Mouse (Mus musculus): ENCODE data around the gene Sgsm3.
"Not testable (repeated sequence)": the region's sequence is repeated elsewhere in the genome, so short reads cannot be mapped to it uniquely, and the experiment has no call there.

Sgsm3 gene

GRCm38 (mm10) chr15:80977620-80978334 is at the start of gene Sgsm3:
Gene Sgsm3 (plus strand): TSS chr15:80977765.
- peak; percentile 88 for DNase-seq (ENCODE audit: low spot score)

- DNase-seq (ENCODE audit: low spot score), result no peak
Observed at GRCm38 (mm10) chr15:80928811-80929355, 48.7 kb upstream of the Sgsm3 start.

- no peak for DNase-seq (ENCODE audit: low spot score)
Observed at GRCm38 (mm10) chr15:80930048-80930571, 47.5 kb upstream of the Sgsm3 start.

DNA sequence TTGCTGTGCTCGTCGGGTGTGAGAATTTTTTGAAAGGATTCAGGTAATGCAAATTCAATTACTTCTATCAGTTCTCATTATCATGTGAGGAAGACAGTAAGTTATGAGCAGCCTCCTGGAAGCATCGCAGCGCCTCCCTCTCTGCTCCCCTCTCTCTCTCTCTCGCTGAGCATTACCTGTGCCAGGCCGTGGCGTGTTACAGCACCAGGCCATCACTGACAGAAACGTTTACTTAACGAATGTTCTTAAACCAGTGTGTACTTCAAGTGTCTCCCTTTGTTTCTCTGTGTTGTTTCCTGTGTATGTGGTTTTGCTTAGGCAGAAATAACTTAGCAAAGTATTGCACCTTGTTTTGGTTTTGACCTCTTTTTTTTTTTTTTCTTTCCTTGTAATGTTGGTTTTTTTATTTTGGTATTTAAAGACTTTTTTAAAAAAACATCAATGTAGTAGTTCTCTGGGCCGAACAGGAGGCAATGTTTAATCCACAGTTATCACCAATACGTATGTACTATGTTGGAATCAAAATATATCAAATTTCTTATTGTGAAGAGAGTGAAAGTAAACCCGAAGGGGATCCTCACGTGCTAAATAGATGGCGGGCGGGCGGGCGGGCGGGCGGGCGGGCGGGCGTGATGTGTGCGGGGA is 46.8 kb upstream of the Sgsm3 start:
- not testable (repeated sequence) for DNase-seq (ENCODE audit: low spot score)

DNA sequence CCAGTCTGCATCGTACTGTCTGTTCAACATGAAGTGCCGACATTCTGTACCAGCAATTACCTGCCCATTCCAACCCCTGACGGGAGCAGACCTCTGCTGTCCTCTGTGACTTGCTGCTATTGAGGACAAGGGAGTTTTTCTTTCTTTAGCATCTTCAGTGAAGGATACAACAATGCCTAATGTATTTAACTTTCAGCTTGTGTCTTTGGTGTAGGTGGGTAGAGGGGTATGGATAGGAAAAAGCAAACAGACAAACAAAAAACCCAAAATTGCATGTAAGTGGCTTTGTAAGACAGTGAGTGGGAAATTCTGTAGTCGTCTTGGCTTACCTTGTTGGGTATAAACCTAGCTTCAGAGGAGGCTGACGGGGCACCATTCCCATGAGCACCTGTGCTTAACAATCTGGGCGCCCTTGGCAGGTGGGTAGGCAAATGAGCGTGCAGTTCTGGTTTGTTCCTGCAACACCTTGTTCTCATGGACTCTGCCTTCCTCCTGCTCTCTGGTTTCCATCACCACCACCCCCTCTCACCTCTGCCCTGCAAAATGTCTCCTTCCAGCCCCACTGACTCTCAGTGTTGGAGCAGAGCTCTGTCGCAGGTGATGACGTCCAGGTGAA is 46.1 kb upstream of the Sgsm3 start:
- no peak for DNase-seq (ENCODE audit: low spot score)

- no peak for DNase-seq (ENCODE audit: low spot score)
Observed at GRCm38 (mm10) chr15:80934841-80935240, 42.7 kb upstream of the Sgsm3 start.

DNA sequence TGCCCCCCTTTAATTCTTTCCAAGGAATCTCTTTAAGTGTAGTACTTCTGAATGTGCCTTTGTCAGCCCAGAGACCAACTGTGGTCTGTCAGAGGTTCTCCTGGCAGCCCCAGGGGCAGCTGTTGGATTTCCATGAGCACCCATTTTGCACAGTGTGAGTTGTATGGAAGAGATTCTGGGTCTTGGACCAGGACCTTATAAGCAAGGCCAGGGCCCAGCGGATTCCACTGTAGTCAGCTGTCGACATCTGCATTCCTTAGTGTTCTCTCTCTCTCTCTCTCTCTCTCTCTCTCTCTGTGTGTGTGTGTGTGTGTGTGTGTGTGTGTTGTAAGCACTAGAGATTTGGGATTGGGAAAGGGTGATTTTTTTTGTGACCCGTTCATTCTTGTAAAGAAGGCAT is 40.9 kb upstream of the Sgsm3 start:
- DNase-seq (ENCODE audit: low spot score), result no peak

DNA sequence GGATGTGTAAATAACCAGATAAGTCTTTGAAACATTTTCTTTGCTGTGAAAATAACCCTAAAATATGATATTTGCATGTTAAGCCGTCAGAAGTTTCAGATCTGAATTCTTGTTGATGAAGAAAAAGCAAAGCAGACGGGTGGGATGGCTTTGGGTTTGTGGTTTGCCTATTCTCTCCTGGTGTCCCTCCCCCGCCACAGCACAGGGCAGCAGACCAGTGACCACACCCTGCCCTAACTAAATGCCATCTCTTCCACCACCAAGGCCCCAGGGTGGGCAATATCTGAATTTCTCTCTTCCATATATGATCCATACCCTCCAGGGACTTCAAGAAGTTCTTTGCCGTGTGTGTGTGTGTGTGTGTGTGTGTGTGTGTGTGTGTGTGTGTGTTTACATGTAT is 39.0 kb upstream of the Sgsm3 start:
- DNase-seq (ENCODE audit: low spot score), result no peak

DNA sequence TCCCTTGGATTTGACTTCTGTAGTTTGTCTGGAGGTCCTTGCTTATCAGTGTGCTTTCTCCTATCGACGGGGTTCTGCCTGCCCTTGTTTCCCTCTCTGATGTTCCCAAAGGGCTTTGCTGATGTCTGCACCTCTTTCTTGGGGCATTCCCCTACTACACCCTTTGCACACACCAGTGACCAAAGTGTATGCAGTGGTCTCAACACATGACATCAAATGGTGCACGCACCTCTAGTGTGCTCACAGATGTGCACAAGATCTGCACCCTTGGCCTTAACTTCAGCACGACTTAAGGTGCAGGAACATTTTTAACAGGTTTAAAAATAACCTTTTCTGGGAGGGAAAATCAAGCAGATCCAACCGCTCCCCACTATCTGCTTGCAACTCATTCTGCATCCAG is 38.2 kb upstream of the Sgsm3 start:
- no peak for DNase-seq (ENCODE audit: low spot score)

GRCm38 (mm10) chr15:80941468-80942040 is 36.0 kb upstream of the Sgsm3 start:
- DNase-seq (ENCODE audit: low spot score), result no peak

- DNase-seq (ENCODE audit: low spot score), result peak; percentile 36
Observed at GRCm38 (mm10) chr15:80945851-80946250, 31.7 kb upstream of the Sgsm3 start.

DNA sequence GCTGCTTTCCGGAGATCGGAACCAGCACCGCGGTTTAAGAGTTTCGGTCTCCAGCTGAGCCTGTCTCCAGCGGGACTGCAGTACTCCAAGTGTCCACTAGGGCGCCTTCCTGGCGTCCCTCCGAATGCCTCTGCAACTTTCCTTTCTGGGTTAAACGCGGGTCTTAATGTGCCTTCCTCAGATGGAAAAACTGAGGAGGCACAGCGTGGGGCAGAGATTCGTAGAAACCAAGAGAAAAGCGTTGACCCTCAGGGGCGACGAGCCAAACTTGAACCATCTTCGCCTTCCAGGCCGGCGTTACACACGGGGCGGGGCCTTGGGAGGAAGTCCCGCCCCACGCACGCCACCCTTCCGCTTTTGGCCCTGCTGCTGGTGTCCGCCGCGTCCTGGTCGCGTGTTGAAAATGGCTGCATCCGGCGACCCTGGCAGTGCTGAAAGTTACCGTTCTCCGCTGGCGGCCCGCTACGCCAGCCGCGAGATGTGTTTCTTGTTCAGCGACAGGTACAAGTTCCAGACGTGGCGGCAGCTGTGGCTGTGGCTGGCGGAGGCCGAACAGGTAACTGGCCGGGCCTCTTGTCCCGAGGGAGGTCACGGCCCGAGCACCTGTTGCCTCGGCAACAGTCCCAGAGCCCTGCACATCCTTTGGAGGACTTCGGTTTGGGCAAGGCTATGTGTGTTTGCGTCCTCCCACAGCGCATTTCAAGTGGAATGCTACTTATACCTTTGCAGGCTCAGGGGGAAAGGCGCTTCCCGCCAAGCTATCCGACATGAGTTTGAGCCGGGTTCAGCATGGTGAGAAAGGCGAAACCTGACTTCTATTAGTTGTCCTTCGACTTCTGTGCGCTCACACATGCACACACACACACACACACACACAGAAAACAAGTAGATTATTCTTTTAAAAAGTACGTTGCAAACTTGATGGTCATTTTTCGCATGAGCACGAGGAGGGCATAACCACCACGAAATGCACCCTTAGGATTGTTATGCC is 29.1 kb upstream of the Sgsm3 start, which contains the start of gene Adsl:
Gene Adsl (plus strand): TSS at position 346 of the 991 bp plus-strand sequence.
- peak; percentile 92 for DNase-seq (ENCODE audit: low spot score)

DNA sequence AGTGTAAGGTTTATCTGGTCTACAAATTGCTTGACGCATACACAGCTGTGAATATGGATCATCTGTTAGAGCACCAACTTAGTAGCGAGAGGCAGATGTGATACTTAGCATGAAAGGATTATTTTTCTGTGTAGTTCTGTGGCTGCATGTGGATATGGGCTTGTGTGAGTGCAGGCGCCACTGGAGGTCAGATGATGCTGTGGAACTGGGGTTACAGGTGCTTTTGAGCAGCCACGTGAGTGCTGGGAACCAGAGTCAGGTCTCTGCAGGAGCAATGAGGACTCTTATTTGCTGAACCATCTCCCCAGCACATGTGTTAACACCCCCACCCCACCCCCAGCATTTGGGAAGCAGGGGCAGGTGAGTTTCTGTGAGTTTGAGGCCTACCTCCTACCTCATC is 28.1 kb upstream of the Sgsm3 start:
- no peak for DNase-seq (ENCODE audit: low spot score)

DNA sequence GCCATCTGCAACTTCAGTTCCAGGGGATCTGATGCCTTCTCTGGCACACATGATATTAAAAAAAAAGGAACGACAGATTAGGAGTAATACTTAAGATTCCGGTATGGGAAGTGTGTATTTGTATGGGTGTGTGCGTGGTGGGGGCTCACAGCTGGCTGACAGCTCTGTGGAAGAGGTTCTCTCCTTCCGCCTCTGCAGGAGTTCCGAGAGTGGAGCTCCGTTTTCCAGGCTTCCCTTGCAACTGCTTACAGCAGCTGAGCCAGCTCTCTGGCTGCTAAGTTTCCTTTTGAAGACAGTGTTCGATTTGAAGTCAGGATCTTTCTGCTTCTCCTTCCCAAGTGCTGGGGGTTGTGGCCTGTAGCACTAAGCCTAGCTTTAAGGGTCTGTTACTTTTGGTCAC is 27.5 kb upstream of the Sgsm3 start:
- DNase-seq (ENCODE audit: low spot score), result no peak

DNA sequence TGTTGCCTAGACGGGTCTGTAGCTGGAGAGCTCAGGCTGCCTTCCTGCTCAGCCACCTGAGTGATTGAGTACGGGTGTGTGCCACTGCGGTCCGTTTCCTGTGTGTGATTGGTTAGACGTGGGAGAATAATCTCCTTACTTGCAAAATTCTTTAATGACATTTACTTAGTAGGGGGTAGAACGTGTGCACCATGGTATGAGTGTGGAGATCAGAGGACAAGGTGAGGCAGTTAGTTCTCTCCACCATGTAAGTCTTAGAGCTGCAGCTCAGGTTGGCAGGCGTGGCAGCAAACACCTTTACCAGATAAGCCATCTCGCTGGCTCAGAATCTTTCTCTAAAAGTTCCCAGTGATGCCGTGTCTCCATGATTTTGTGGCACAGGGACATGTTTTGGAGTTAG is 23.6 kb upstream of the Sgsm3 start:
- no peak for DNase-seq (ENCODE audit: low spot score)

DNA sequence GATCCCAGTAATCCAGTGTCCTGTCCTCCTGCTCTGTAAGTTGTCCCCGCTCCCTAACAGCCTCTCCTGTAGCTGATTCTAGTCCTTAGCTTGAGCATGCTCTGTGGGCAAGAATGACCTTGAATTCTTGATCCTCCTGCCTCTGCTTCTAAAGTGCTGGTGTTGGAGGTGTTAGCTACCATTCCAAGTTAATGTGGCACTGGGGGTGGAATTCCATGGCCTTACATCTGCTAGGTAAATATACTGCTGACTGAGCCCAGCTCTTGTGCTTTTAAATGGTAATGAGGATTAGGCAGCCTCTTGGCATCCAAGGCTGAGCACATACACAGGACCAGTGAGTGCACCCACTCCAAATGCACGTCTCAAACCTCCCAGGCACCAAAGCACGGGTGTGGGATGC is 22.7 kb upstream of the Sgsm3 start:
- DNase-seq (ENCODE audit: low spot score), result no peak

- DNase-seq (ENCODE audit: low spot score), result no peak
Observed at GRCm38 (mm10) chr15:80955836-80956438, 21.6 kb upstream of the Sgsm3 start.

DNA sequence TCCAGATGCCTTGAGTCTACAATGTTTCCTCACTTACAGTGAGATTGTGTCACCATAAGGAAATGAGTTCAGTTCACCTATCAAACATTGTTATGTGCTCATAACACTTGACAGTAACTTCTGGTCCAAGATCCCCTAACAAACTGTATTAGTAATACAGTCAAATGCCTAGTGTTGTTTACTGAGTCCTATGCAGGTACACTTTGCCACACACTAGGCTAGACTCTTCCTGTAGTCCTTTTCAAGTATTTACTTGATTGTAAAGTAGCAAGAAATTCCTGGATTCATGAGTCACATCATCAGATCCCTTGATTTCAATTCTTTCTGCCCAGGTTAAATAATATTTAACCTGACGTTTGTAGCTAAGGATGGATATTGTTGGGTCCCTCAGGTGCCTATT is 8.2 kb upstream of the Sgsm3 start:
- DNase-seq (ENCODE audit: low spot score), result no peak

- DNase-seq (ENCODE audit: low spot score), result no peak
Observed at GRCm38 (mm10) chr15:80974311-80974710, 3.3 kb upstream of the Sgsm3 start.

- DNase-seq (ENCODE audit: low spot score), result no peak
Observed at GRCm38 (mm10) chr15:80975666-80976065, 1.9 kb upstream of the Sgsm3 start.

DNA sequence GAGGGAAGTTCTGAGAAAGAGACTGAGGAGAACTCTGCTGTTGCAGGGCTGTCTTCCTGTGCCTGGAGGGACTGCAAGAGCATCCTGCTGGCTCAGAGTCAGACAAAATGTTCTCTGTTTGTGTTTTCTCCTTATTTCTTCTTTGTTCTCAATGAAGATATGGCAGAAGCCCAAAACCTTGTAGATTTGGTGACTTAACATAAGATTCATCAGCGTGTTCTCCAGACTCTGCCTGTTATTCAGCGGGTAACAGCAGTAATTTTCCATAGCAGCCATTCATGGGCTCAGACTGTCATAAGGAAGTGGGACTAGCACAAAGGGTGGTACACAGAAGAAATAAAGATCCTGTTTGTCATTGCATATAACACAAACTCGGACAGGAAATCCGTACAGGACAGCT is 2.0 kb downstream of the Sgsm3 start:
- DNase-seq (ENCODE audit: low spot score), result no peak
